Mouse (Mus musculus) hindbrain, postnatal 0 days (tissue): ENCODE measurements at regions not wholly inside any gene's neighbourhood (a gene's known extent, or its start where the extent isn't known, plus 50 kb on each side); places are given as distances from the start of the nearest gene placed in this dataset.

Source experiments
- ATAC-seq: fragments of 200-750 bp; cut with Nextera tagmentation; 2 replicates; pipeline ENCODE4 v1.8.0; 2017; ENCODE audit warnings: mild to moderate bottlenecking, moderate TSS enrichment, moderate library complexity
- DNase-seq: peaks from one replicate; pipeline ENCODE4 v3.0.0-alpha.2; 2015; ENCODE audit warnings: low spot score
- H3K27ac ChIP-seq: fragments of 300-500 bp; sonication (generic); 2 replicates; pipeline ENCODE4 v1.5.1; 2014; ENCODE audit warnings: mild to moderate bottlenecking
- H3K27me3 ChIP-seq: fragments of 300-500 bp; sonication (generic); 2 replicates; pipeline ENCODE4 v1.6.1; 2014; ENCODE audit warnings: low read length, mixed read lengths; ENCODE audit not compliant: insufficient read depth
- H3K36me3 ChIP-seq: fragments of 300-500 bp; sonication (generic); 2 replicates; pipeline ENCODE4 v1.6.1; 2014; ENCODE audit warnings: low read length, mixed read lengths; ENCODE audit not compliant: insufficient read depth
- H3K4me1 ChIP-seq: fragments of 300-500 bp; sonication (generic); 2 replicates; pipeline ENCODE4 v1.6.1; 2014; ENCODE audit warnings: antibody characterized with exemption, low read length, mixed read lengths; ENCODE audit not compliant: insufficient read depth
- H3K4me2 ChIP-seq: fragments of 300-500 bp; sonication (generic); 2 replicates; pipeline ENCODE4 v1.6.1; 2014; ENCODE audit warnings: low read depth, mild to moderate bottlenecking, low read length, moderate library complexity, mixed read lengths
- H3K4me3 ChIP-seq: fragments of 300-500 bp; sonication (generic); 2 replicates; pipeline ENCODE4 v1.5.1; 2014; ENCODE audit warnings: low read length
- H3K9ac ChIP-seq: fragments of 300-500 bp; sonication (generic); replicated peaks from 2 replicates; pipeline ENCODE4 v1.6.1; 2014; ENCODE audit warnings: mild to moderate bottlenecking, low read length, moderate library complexity, mixed read lengths
- H3K9me3 ChIP-seq: fragments of 300-500 bp; sonication (generic); 2 replicates; pipeline ENCODE4 v1.6.1; 2016; ENCODE audit warnings: low read length, mixed read lengths
- CTCF ChIP-seq: IDR thresholded peaks from 2 replicates; pipeline ENCODE4 v1.5.1; 2016; ENCODE audit warnings: antibody characterized with exemption, control low read depth, low read depth
- WGBS: fragments of 180-500 bp; shearing (Covaris S2); extraction: QIAGEN DNeasy Blood & Tissue Kit; methylation state at CpG from one replicate; pipeline ENCODE4 v1.1.7; 2014; 5-methylcytosine and 5-hydroxymethylcytosine counted together

GRCm38 (mm10) chr6:89013690-89014061 lies 111.6 kb downstream of the Tpra1 start:
- no peaks in the 10 kb centered on the region for H3K27me3 ChIP-seq
- no peak overlapping the region for H3K4me3 ChIP-seq
- WGBS, result 43% methylated on average over 8 of the region's 8 CpGs
- no peak for TF ChIP-seq CTCF
- peaks cover 16% of the 10 kb centered on the region; the same call in 1 of the 2 replicates for H3K4me1 ChIP-seq
- H3K9me3 ChIP-seq, result no peaks in the 10 kb centered on the region
- DNase-seq (no peak), ATAC-seq (no peak)
- no peak overlapping the region; the same call in 1 of the 2 replicates for H3K27ac ChIP-seq
- H3K9ac ChIP-seq, result no peak overlapping the region
- H3K36me3 ChIP-seq, result no peaks in the 10 kb centered on the region
- no peak overlapping the region for H3K4me2 ChIP-seq

- DNase-seq (peak; percentile 48), ATAC-seq (peak; percentile 61; the same call in 1 of the 2 replicates)
- TF ChIP-seq CTCF, result peak; percentile 57; the same call in 1 of the 2 replicates
- Histone ChIP-seq H3K9me3 (no peaks in the 10 kb centered on the region), H3K4me3 (no peak overlapping the region), H3K36me3 (no peaks in the 10 kb centered on the region), H3K27ac (no peak overlapping the region), H3K4me1 (no peaks in the 10 kb centered on the region), H3K9ac (no peak overlapping the region), H3K27me3 (no peaks in the 10 kb centered on the region), H3K4me2 (no peak overlapping the region)
- WGBS, result 21% methylated on average over 11 of the region's 11 CpGs
Measured at GRCm38 (mm10) chr6:89024101-89024650, 122.1 kb downstream of the Tpra1 start.

- TF ChIP-seq CTCF, result 0 out of 2 replicates have a peak, but pooled peaks have one; percentile 18
- no peak overlapping the region for H3K9ac ChIP-seq
- no peak overlapping the region for H3K27ac ChIP-seq
- H3K4me2 ChIP-seq, result no peak overlapping the region
- H3K36me3 ChIP-seq, result no peaks in the 10 kb centered on the region
- H3K4me3 ChIP-seq, result no peak overlapping the region
- DNase-seq (peak; percentile 21), ATAC-seq (no peak)
- no peaks in the 10 kb centered on the region for H3K27me3 ChIP-seq
- WGBS, result 61% methylated on average over 5 of the region's 5 CpGs
- H3K9me3 ChIP-seq, result no peaks in the 10 kb centered on the region
- peaks cover 18% of the 10 kb centered on the region for H3K4me1 ChIP-seq
Measured at GRCm38 (mm10) chr6:89033433-89034298, 131.6 kb downstream of the Tpra1 start.

- no peaks in the 10 kb centered on the region for H3K36me3 ChIP-seq
- DNase-seq (no peak), ATAC-seq (no peak)
- no peak overlapping the region for H3K9ac ChIP-seq
- H3K9me3 ChIP-seq, result no peaks in the 10 kb centered on the region
- H3K4me1 ChIP-seq, result peaks cover 18% of the 10 kb centered on the region
- H3K27me3 ChIP-seq, result no peaks in the 10 kb centered on the region
- 46% methylated on average over 3 of the region's 3 CpGs for WGBS
- no peak overlapping the region for H3K4me2 ChIP-seq
- H3K4me3 ChIP-seq, result no peak overlapping the region
- no peak for TF ChIP-seq CTCF
- H3K27ac ChIP-seq, result no peak overlapping the region
Measured at GRCm38 (mm10) chr6:89034455-89034854, 132.4 kb downstream of the Tpra1 start.

GRCm38 (mm10) chr6:89035061-89035835 lies 133.2 kb downstream of the Tpra1 start:
- H3K4me3 ChIP-seq, result no peak overlapping the region
- DNase-seq (peak; percentile 82), ATAC-seq (peak; percentile 82)
- H3K4me2 ChIP-seq, result peak overlapping the region; percentile 25
- H3K27ac ChIP-seq, result peak overlapping the region; percentile 82
- no peaks in the 10 kb centered on the region for H3K9me3 ChIP-seq
- WGBS, result 16% methylated on average over 13 of the region's 13 CpGs
- peaks cover 18% of the 10 kb centered on the region for H3K4me1 ChIP-seq
- H3K36me3 ChIP-seq, result no peaks in the 10 kb centered on the region
- TF ChIP-seq CTCF, result no peak
- H3K27me3 ChIP-seq, result no peaks in the 10 kb centered on the region
- H3K9ac ChIP-seq, result 0 out of 2 replicates have a peak overlapping the region, but pooled peaks have one; percentile 21

GRCm38 (mm10) chr6:89035836-89036156 lies 133.7 kb downstream of the Tpra1 start:
- DNase-seq, result no peak
- Histone ChIP-seq H3K36me3 (no peaks in the 10 kb centered on the region), H3K27ac (peak overlapping the region; percentile 82), H3K4me3 (no peak overlapping the region), H3K9ac (no peak overlapping the region), H3K4me1 (peaks cover 18% of the 10 kb centered on the region), H3K9me3 (no peaks in the 10 kb centered on the region), H3K27me3 (no peaks in the 10 kb centered on the region), H3K4me2 (no peak overlapping the region)
- no peak for TF ChIP-seq CTCF
- WGBS, result 24% methylated on average over 4 of the region's 4 CpGs
- ATAC-seq, result peak; percentile 48
